Comparison of ENCODE assay signal across 10 mouse cellular contexts in genomic region chr7:124131312-124131711, GRCm38 (mm10).
A peak's percentile ranks its signal among the peaks of the same experiment; 100 is the strongest.
DNase-seq lines count a peak whose midpoint lies in the region; ATAC-seq lines count a peak whose summit lies in the region.
"Had no signal": no experiment of that assay in that cellular context is flagged by ENCODE, and none has a peak within 500 bp of the region (broad histone marks: within the 10 kb centered on the region; RNA-seq: fewer than 3 reads in every experiment).

No protein-coding gene starts in this region.

- no peak for DNase-seq in midbrain, embryonic 11.5 days (ENCODE audit: low spot score, missing footprints)
- DNase-seq in cerebellum, postnatal 4 days (ENCODE audit: low spot score in 2 of 2): peak; percentile 35 to 83
- DNase-seq in layer of hippocampus, adult 11-12 months (ENCODE audit: low spot score): peak; percentile 74
- DNase-seq in neural tube, embryonic 10.5 days (ENCODE audit: extremely low spot score, low spot score): no peak
- no peak for DNase-seq in Muller cell, postnatal 12 days (ENCODE audit: inconsistent ontology term)
- DNase-seq in c-Kit-positive CD71-positive TER-119-positive erythroid progenitor cells, embryonic 14.5 days (ENCODE audit: low spot score): no peak

- no peak overlapping the region for H3K27ac ChIP-seq in midbrain, embryonic 13.5 days
- H3K27ac ChIP-seq in midbrain, embryonic 11.5 days (ENCODE audit: low read depth, low read length): no peak overlapping the region
- H3K27ac ChIP-seq in lung, embryonic 16.5 days (ENCODE audit: low read length): no peak overlapping the region
- H3K27ac ChIP-seq: liver, embryonic 15.5 days had no signal

- ATAC-seq in midbrain, embryonic 13.5 days: peak; percentile 56; the same call in 1 of the 2 replicates
- no peak for ATAC-seq in midbrain, embryonic 11.5 days (ENCODE audit: low FRiP score)
- peak; percentile 95 for ATAC-seq in lung, embryonic 16.5 days (ENCODE audit: low read depth)
- ATAC-seq: Patski had no signal

- 67% methylated on average over 7 of the region's 7 CpGs for WGBS in midbrain, embryonic 13.5 days
- 71% methylated on average over 7 of the region's 7 CpGs for WGBS in midbrain, embryonic 11.5 days
- 34% methylated on average over 7 of the region's 7 CpGs for WGBS in lung, embryonic 16.5 days

- H3K9ac ChIP-seq in midbrain, embryonic 13.5 days (replicated peaks): no peak overlapping the region
- no peak overlapping the region for H3K9ac ChIP-seq in midbrain, embryonic 11.5 days (ENCODE audit: low read length)
- no peak overlapping the region for H3K9ac ChIP-seq in lung, embryonic 16.5 days (ENCODE audit: low read length)
- H3K9ac ChIP-seq: liver, embryonic 15.5 days had no signal

- H3K27me3 ChIP-seq in midbrain, embryonic 13.5 days: no peaks in the 10 kb centered on the region
- no peaks in the 10 kb centered on the region for H3K27me3 ChIP-seq in midbrain, embryonic 11.5 days (ENCODE audit: control insufficient read depth, insufficient read depth, low read length)
- no peaks in the 10 kb centered on the region for H3K27me3 ChIP-seq in lung, embryonic 16.5 days (ENCODE audit: control insufficient read depth, insufficient read depth, low read depth, low read length)
- H3K27me3 ChIP-seq: liver, embryonic 15.5 days; Patski had no signal

- no peak overlapping the region for H3K4me2 ChIP-seq in midbrain, embryonic 13.5 days (replicated peaks)
- no peak overlapping the region for H3K4me2 ChIP-seq in midbrain, embryonic 11.5 days
- H3K4me2 ChIP-seq in lung, embryonic 16.5 days (ENCODE audit: low read depth, low read length): no peak overlapping the region
- H3K4me2 ChIP-seq: liver, embryonic 15.5 days had no signal

- no peak overlapping the region for H3K4me3 ChIP-seq in midbrain, embryonic 13.5 days (replicated peaks)
- H3K4me3 ChIP-seq in midbrain, embryonic 11.5 days (ENCODE audit: low read depth, low read length): no peak overlapping the region
- no peak overlapping the region for H3K4me3 ChIP-seq in lung, embryonic 16.5 days (ENCODE audit: low read length)
- H3K4me3 ChIP-seq: liver, embryonic 15.5 days had no signal

- H3K36me3 ChIP-seq in midbrain, embryonic 13.5 days: no peaks in the 10 kb centered on the region
- no peaks in the 10 kb centered on the region for H3K36me3 ChIP-seq in midbrain, embryonic 11.5 days (ENCODE audit: control insufficient read depth, insufficient read depth, low read length)
- H3K36me3 ChIP-seq in lung, embryonic 16.5 days (ENCODE audit: control insufficient read depth, insufficient read depth, low read length): no peaks in the 10 kb centered on the region
- H3K36me3 ChIP-seq: liver, embryonic 15.5 days had no signal

- H3K4me1 ChIP-seq in midbrain, embryonic 13.5 days (replicated peaks): no peaks in the 10 kb centered on the region
- H3K4me1 ChIP-seq in midbrain, embryonic 11.5 days (ENCODE audit: control insufficient read depth, insufficient read depth, low read length): no peaks in the 10 kb centered on the region
- 0 out of 2 replicates have a peak, but pooled peaks cover 3% of the 10 kb centered on the region for H3K4me1 ChIP-seq in lung, embryonic 16.5 days (replicated peaks; ENCODE audit: control insufficient read depth, insufficient read depth, low read length)
- H3K4me1 ChIP-seq: liver, embryonic 15.5 days had no signal

- H3K9me3 ChIP-seq in midbrain, embryonic 13.5 days: no peaks in the 10 kb centered on the region
- no peaks in the 10 kb centered on the region for H3K9me3 ChIP-seq in midbrain, embryonic 11.5 days (ENCODE audit: control insufficient read depth, low read length)
- no peaks in the 10 kb centered on the region for H3K9me3 ChIP-seq in lung, embryonic 16.5 days (ENCODE audit: control insufficient read depth, low read length)
- H3K9me3 ChIP-seq: liver, embryonic 15.5 days had no signal

Comparison
In these comparisons a context has a peak if more than half of its experiments do, and no peak if none do; other contexts are left out.
1. DNase-seq: peak in cerebellum, postnatal 4 days (2 of 2) and layer of hippocampus, adult 11-12 months (single experiment); none in midbrain, embryonic 11.5 days (single experiment), neural tube, embryonic 10.5 days (single experiment), Muller cell, postnatal 12 days (single experiment) and c-Kit-positive CD71-positive TER-119-positive erythroid progenitor cells, embryonic 14.5 days (single experiment).